Mouse (Mus musculus) heart, postnatal 0 days (tissue): Measurements from ENCODE around the gene Kbtbd4. TPM values are rescaled to one million over a fixed set of nuclear protein-coding genes. Genes with fewer than 3 reads are reported as not detected.
A peak's percentile ranks its signal among the peaks of the same experiment; 100 is the strongest.

Experiments used
- ATAC-seq: fragments of 200-750 bp; cut with Nextera tagmentation; 2 replicates; pipeline ENCODE4 v1.8.0; 2017; ENCODE audit warnings: low read depth, moderate number of reproducible peaks, moderate library complexity; ENCODE audit not compliant: insufficient read depth
- DNase-seq: peaks from one replicate; pipeline ENCODE4 v3.0.0-alpha.2; 2016; ENCODE audit warnings: low spot score
- H3K27ac ChIP-seq: fragments of 300-500 bp; sonication (generic); 2 replicates; pipeline ENCODE4 v1.5.1; 2014; ENCODE audit warnings: low read depth, mild to moderate bottlenecking
- H3K27me3 ChIP-seq: fragments of 300-500 bp; sonication (generic); 2 replicates; pipeline ENCODE4 v1.6.1; 2014; ENCODE audit warnings: low read length, mixed read lengths; ENCODE audit not compliant: control insufficient read depth, insufficient read depth
- H3K36me3 ChIP-seq: fragments of 300-500 bp; sonication (generic); replicated peaks from 2 replicates; pipeline ENCODE4 v1.6.1; 2014; ENCODE audit warnings: low read length, mixed read lengths; ENCODE audit not compliant: control insufficient read depth, insufficient read depth
- H3K4me1 ChIP-seq: fragments of 300-500 bp; sonication (generic); 2 replicates; pipeline ENCODE4 v1.6.1; 2014; ENCODE audit warnings: antibody characterized with exemption; ENCODE audit not compliant: control insufficient read depth, insufficient read depth
- H3K4me2 ChIP-seq: fragments of 300-500 bp; sonication (generic); 2 replicates; pipeline ENCODE4 v1.6.1; 2014; ENCODE audit warnings: low read depth, mild to moderate bottlenecking, low read length, moderate library complexity
- H3K4me3 ChIP-seq: fragments of 300-500 bp; sonication (generic); 2 replicates; pipeline ENCODE4 v1.5.1; 2014; ENCODE audit warnings: low read depth, low read length
- H3K9ac ChIP-seq: fragments of 300-500 bp; sonication (generic); replicated peaks from 2 replicates; pipeline ENCODE4 v1.6.1; 2014; ENCODE audit warnings: low read depth, low read length, mixed read lengths
- H3K9me3 ChIP-seq: fragments of 300-500 bp; sonication (generic); replicated peaks from 2 replicates; pipeline ENCODE4 v1.6.1; 2016; ENCODE audit warnings: low read length; ENCODE audit not compliant: control insufficient read depth
- CTCF ChIP-seq: IDR thresholded peaks from 2 replicates; pipeline ENCODE4 v1.5.1; 2016; ENCODE audit warnings: antibody characterized with exemption, control low read depth, low read depth
- EP300 ChIP-seq: IDR thresholded peaks from 2 replicates; pipeline ENCODE4 v1.6.1; 2016; ENCODE audit warnings: antibody characterized with exemption, low read depth
- WGBS: fragments of 180-500 bp; shearing (Covaris S2); extraction: QIAGEN DNeasy Blood & Tissue Kit; methylation state at CpG from one replicate; pipeline ENCODE4 v1.1.7; 2014; 5-methylcytosine and 5-hydroxymethylcytosine counted together
- polyA plus RNA-seq: library from polyadenylated mRNA; unstranded; fragments of >200 nt; fragmentation: Nextera tagmentation; extraction: Ambion mirVana; gene quantifications from 2 replicates; pipeline ENCODE4 v1.2.1, GENCODE M21; 2015
- total RNA-seq: library from RNA; depleted of rRNA; stranded (reverse); fragments of >200 nt; gene quantifications from 2 replicates; pipeline ENCODE4 v1.2.3, GENCODE M21; 2014; ENCODE audit warnings: low replicate concordance

Gene Kbtbd4
- total and polyA plus RNA-seq, 2 experiments from 2014 or later, result 17.8 to 19.5 TPM

- H3K9me3 ChIP-seq, result no peaks in the 10 kb centered on the region
- H3K27me3 ChIP-seq, result no peaks in the 10 kb centered on the region
- peak overlapping the region; percentile 92; the same call in 1 of the 2 replicates for H3K9ac ChIP-seq
- H3K4me2 ChIP-seq, result peak overlapping the region; percentile 87
- ATAC-seq (no peak), DNase-seq (no peak)
- WGBS, result 43% methylated on average over 2 of the region's 2 CpGs
- peaks cover 29% of the 10 kb centered on the region for H3K4me1 ChIP-seq
- peak overlapping the region; percentile 92; the same call in 1 of the 2 replicates for H3K27ac ChIP-seq
- no peak for TF ChIP-seq CTCF
- no peak for TF ChIP-seq EP300
- H3K4me3 ChIP-seq, result peak overlapping the region; percentile 98
- H3K36me3 ChIP-seq, result no peaks in the 10 kb centered on the region
These were observed 37.2 kb downstream of the Kbtbd4 start for GRCm38 (mm10) chr2:90941744-90942143.

- DNase-seq (no peak), ATAC-seq (no peak)
- H3K4me1 ChIP-seq, result peaks cover 22% of the 10 kb centered on the region
- H3K4me3 ChIP-seq, result no peak overlapping the region
- TF ChIP-seq EP300 (no peak), CTCF (no peak)
- no peak overlapping the region for H3K9ac ChIP-seq
- H3K27me3 ChIP-seq, result no peaks in the 10 kb centered on the region
- no peak overlapping the region for H3K27ac ChIP-seq
- no peaks in the 10 kb centered on the region for H3K9me3 ChIP-seq
- no peak overlapping the region for H3K4me2 ChIP-seq
- WGBS, result 85% methylated on average over 5 of the region's 5 CpGs
- no peaks in the 10 kb centered on the region for H3K36me3 ChIP-seq
These were observed 45.6 kb downstream of the Kbtbd4 start for GRCm38 (mm10) chr2:90950149-90950548.

- H3K4me1 ChIP-seq, result peaks cover 26% of the 10 kb centered on the region
- H3K36me3 ChIP-seq, result no peaks in the 10 kb centered on the region
- no peaks in the 10 kb centered on the region for H3K27me3 ChIP-seq
- no peak overlapping the region for H3K27ac ChIP-seq
- no peak for DNase-seq
- ATAC-seq, result peak; percentile 24; the same call in 1 of the 2 replicates
- H3K4me3 ChIP-seq, result no peak overlapping the region
- no peak overlapping the region for H3K4me2 ChIP-seq
- no peaks in the 10 kb centered on the region for H3K9me3 ChIP-seq
- no peak for TF ChIP-seq CTCF
- no peak for TF ChIP-seq EP300
- H3K9ac ChIP-seq, result no peak overlapping the region
These were observed 46.1 kb downstream of the Kbtbd4 start for GRCm38 (mm10) chr2:90950582-90951194.

- no peak for ATAC-seq
- H3K36me3 ChIP-seq, result no peaks in the 10 kb centered on the region
- no peaks in the 10 kb centered on the region for H3K9me3 ChIP-seq
- no peak overlapping the region for H3K9ac ChIP-seq
- H3K4me1 ChIP-seq, result 0 out of 2 replicates have a peak, but pooled peaks cover 18% of the 10 kb centered on the region
- H3K27me3 ChIP-seq, result no peaks in the 10 kb centered on the region
- no peak overlapping the region for H3K4me3 ChIP-seq
- H3K4me2 ChIP-seq, result no peak overlapping the region
- no peak overlapping the region for H3K27ac ChIP-seq
- TF ChIP-seq EP300, result no peak
- TF ChIP-seq CTCF, result no peak
- WGBS, result 29% methylated on average over 3 of the region's 3 CpGs
- no peak for DNase-seq
These were observed 48.9 kb downstream of the Kbtbd4 start for GRCm38 (mm10) chr2:90953461-90953860.

- DNase-seq (no peak), ATAC-seq (no peak)
- Histone ChIP-seq H3K9me3 (no peaks in the 10 kb centered on the region), H3K9ac (no peak overlapping the region), H3K4me2 (no peak overlapping the region), H3K36me3 (no peaks in the 10 kb centered on the region), H3K4me3 (no peak overlapping the region), H3K27ac (0 out of 2 replicates have a peak overlapping the region, but pooled peaks have one; percentile 30), H3K4me1 (0 out of 2 replicates have a peak, but pooled peaks cover 18% of the 10 kb centered on the region), H3K27me3 (no peaks in the 10 kb centered on the region)
- WGBS, result 27% methylated on average over 1 of the region's 1 CpGs
- TF ChIP-seq EP300, result no peak
- no peak for TF ChIP-seq CTCF
These were observed 51.5 kb downstream of the Kbtbd4 start for GRCm38 (mm10) chr2:90956053-90956452.

GRCm38 (mm10) chr2:90958856-90959255 lies 54.3 kb downstream of the Kbtbd4 start:
- TF ChIP-seq EP300, result no peak
- no peak for TF ChIP-seq CTCF
- Histone ChIP-seq H3K4me2 (no peak overlapping the region), H3K4me1 (0 out of 2 replicates have a peak, but pooled peaks cover 12% of the 10 kb centered on the region), H3K9me3 (no peaks in the 10 kb centered on the region), H3K9ac (no peak overlapping the region), H3K27me3 (no peaks in the 10 kb centered on the region), H3K27ac (no peak overlapping the region), H3K36me3 (no peaks in the 10 kb centered on the region), H3K4me3 (no peak overlapping the region)
- 86% methylated on average over 3 of the region's 3 CpGs for whole genome bisulfite sequencing
- ATAC-seq (no peak), DNase-seq (no peak)
